Mouse (Mus musculus): ENCODE data around the gene Catsper1. TPM values are rescaled to one million over a fixed set of nuclear protein-coding genes. Genes with fewer than 3 reads are reported as not detected.
A peak's percentile ranks its signal among the peaks of the same experiment; 100 is the strongest.

Catsper1 gene
- polyA plus RNA-seq, 1 experiment: not detected

GRCm38 (mm10) chr19:5388011-5388441 lies 52.5 kb downstream of the Catsper1 start:
- H3K27me3 ChIP-seq (ENCODE audit: control insufficient read depth, insufficient read depth, low read length, poor library complexity, severe bottlenecking): no peaks in the 10 kb centered on the region
- H3K9me3 ChIP-seq (replicated peaks; ENCODE audit: control insufficient read depth, insufficient read depth, low read length, poor library complexity, severe bottlenecking): no peaks in the 10 kb centered on the region
- peak overlapping the region; percentile 92 for H3K4me3 ChIP-seq (ENCODE audit: low read depth, low read length)
- peaks cover 16% of the 10 kb centered on the region for H3K36me3 ChIP-seq (ENCODE audit: control insufficient read depth, insufficient read depth, low read length, poor library complexity, severe bottlenecking)
- H3K9ac ChIP-seq (ENCODE audit: low read depth, poor library complexity, severe bottlenecking): peak overlapping the region; percentile 78
- no peaks in the 10 kb centered on the region for H3K4me1 ChIP-seq (ENCODE audit: control insufficient read depth, insufficient read depth, low read length)
- no peak overlapping the region for H3K27ac ChIP-seq (ENCODE audit: insufficient read depth, low read length)
- TF ChIP-seq CTCF (IDR thresholded peaks at IDR 0.05; ENCODE audit: low read depth, low read length) (no peak), POLR2A (IDR thresholded peaks at IDR 0.05; ENCODE audit: insufficient read depth, low read length) (no peak), EP300 (IDR thresholded peaks at IDR 0.05; ENCODE audit: insufficient read depth, low read depth, low read length) (no peak)

- no peaks in the 10 kb centered on the region for H3K9me3 ChIP-seq (replicated peaks; ENCODE audit: control insufficient read depth, insufficient read depth, low read length, poor library complexity, severe bottlenecking)
- peak within 1 kb of the TSS; percentile 99 for H3K4me3 ChIP-seq (ENCODE audit: low read depth, low read length)
- peak within 1 kb of the TSS; percentile 67 for H3K27ac ChIP-seq (ENCODE audit: insufficient read depth, low read length)
- no peaks in the 10 kb centered on the region for H3K4me1 ChIP-seq (ENCODE audit: control insufficient read depth, insufficient read depth, low read length)
- H3K36me3 ChIP-seq (ENCODE audit: control insufficient read depth, insufficient read depth, low read length, poor library complexity, severe bottlenecking): peaks cover 12% of the 10 kb centered on the region
- H3K9ac ChIP-seq (ENCODE audit: low read depth, poor library complexity, severe bottlenecking): peak within 1 kb of the TSS; percentile 78
- TF ChIP-seq POLR2A (IDR thresholded peaks at IDR 0.05; ENCODE audit: insufficient read depth, low read length): peak; percentile 87
- no peak for TF ChIP-seq EP300 (IDR thresholded peaks at IDR 0.05; ENCODE audit: insufficient read depth, low read depth, low read length)
- no peaks in the 10 kb centered on the region for H3K27me3 ChIP-seq (ENCODE audit: control insufficient read depth, insufficient read depth, low read length, poor library complexity, severe bottlenecking)
These were observed 53.2 kb downstream of the Catsper1 start, which contains the start of gene Sart1 for GRCm38 (mm10) chr19:5388588-5389242. Gene Sart1 (minus strand): TSS chr19:5388703.

- Histone ChIP-seq H3K9ac (ENCODE audit: low read depth, poor library complexity, severe bottlenecking) (peak overlapping the region; percentile 78), H3K4me3 (ENCODE audit: low read depth, low read length) (peak overlapping the region; percentile 99)
- no peak for TF ChIP-seq POLR2A (IDR thresholded peaks at IDR 0.05; ENCODE audit: insufficient read depth, low read length)
- no peak for TF ChIP-seq EP300 (IDR thresholded peaks at IDR 0.05; ENCODE audit: insufficient read depth, low read depth, low read length)
- no peak for TF ChIP-seq CTCF (IDR thresholded peaks at IDR 0.05; ENCODE audit: low read depth, low read length)
These were observed 54.1 kb downstream of the Catsper1 start for GRCm38 (mm10) chr19:5389647-5390046.

GRCm38 (mm10) chr19:5390416-5390815 lies 54.9 kb downstream of the Catsper1 start:
- Histone ChIP-seq H3K9me3 (replicated peaks; ENCODE audit: control insufficient read depth, insufficient read depth, low read length, poor library complexity, severe bottlenecking) (no peaks in the 10 kb centered on the region), H3K27ac (ENCODE audit: insufficient read depth, low read length) (no peak overlapping the region), H3K4me1 (ENCODE audit: control insufficient read depth, insufficient read depth, low read length) (no peaks in the 10 kb centered on the region), H3K27me3 (ENCODE audit: control insufficient read depth, insufficient read depth, low read length, poor library complexity, severe bottlenecking) (no peaks in the 10 kb centered on the region), H3K9ac (ENCODE audit: low read depth, poor library complexity, severe bottlenecking) (peak overlapping the region; percentile 78), H3K4me3 (ENCODE audit: low read depth, low read length) (no peak overlapping the region), H3K36me3 (ENCODE audit: control insufficient read depth, insufficient read depth, low read length, poor library complexity, severe bottlenecking) (no peaks in the 10 kb centered on the region)
- no peak for TF ChIP-seq POLR2A (IDR thresholded peaks at IDR 0.05; ENCODE audit: insufficient read depth, low read length)
- TF ChIP-seq EP300 (IDR thresholded peaks at IDR 0.05; ENCODE audit: insufficient read depth, low read depth, low read length): no peak
- TF ChIP-seq CTCF (IDR thresholded peaks at IDR 0.05; ENCODE audit: low read depth, low read length): no peak

More at GRCm38 (mm10) chr19:5389647-5390046, 54.1 kb downstream of the Catsper1 start:
- Histone ChIP-seq H3K9me3 (replicated peaks; ENCODE audit: control insufficient read depth, insufficient read depth, low read length, poor library complexity, severe bottlenecking) (no peaks in the 10 kb centered on the region), H3K27me3 (ENCODE audit: control insufficient read depth, insufficient read depth, low read length, poor library complexity, severe bottlenecking) (no peaks in the 10 kb centered on the region), H3K36me3 (ENCODE audit: control insufficient read depth, insufficient read depth, low read length, poor library complexity, severe bottlenecking) (peaks cover 3% of the 10 kb centered on the region), H3K4me1 (ENCODE audit: control insufficient read depth, insufficient read depth, low read length) (no peaks in the 10 kb centered on the region), H3K27ac (ENCODE audit: insufficient read depth, low read length) (peak overlapping the region; percentile 54; the same call in 1 of the 2 replicates)

- no peak overlapping the region for H3K27ac ChIP-seq (ENCODE audit: insufficient read depth, low read length)
- no peak overlapping the region for H3K9ac ChIP-seq (ENCODE audit: low read depth, poor library complexity, severe bottlenecking)
- no peaks in the 10 kb centered on the region for H3K4me1 ChIP-seq (ENCODE audit: control insufficient read depth, insufficient read depth, low read length)
- TF ChIP-seq POLR2A (IDR thresholded peaks at IDR 0.05; ENCODE audit: insufficient read depth, low read length) (no peak), EP300 (IDR thresholded peaks at IDR 0.05; ENCODE audit: insufficient read depth, low read depth, low read length) (no peak), CTCF (IDR thresholded peaks at IDR 0.05; ENCODE audit: low read depth, low read length) (no peak)
- no peaks in the 10 kb centered on the region for H3K9me3 ChIP-seq (replicated peaks; ENCODE audit: control insufficient read depth, insufficient read depth, low read length, poor library complexity, severe bottlenecking)
- H3K4me3 ChIP-seq (ENCODE audit: low read depth, low read length): no peak overlapping the region
- H3K36me3 ChIP-seq (ENCODE audit: control insufficient read depth, insufficient read depth, low read length, poor library complexity, severe bottlenecking): no peaks in the 10 kb centered on the region
- no peaks in the 10 kb centered on the region for H3K27me3 ChIP-seq (ENCODE audit: control insufficient read depth, insufficient read depth, low read length, poor library complexity, severe bottlenecking)
These were observed 57.4 kb downstream of the Catsper1 start for GRCm38 (mm10) chr19:5392892-5393291.

Other genes with a start within 250 kb of the Catsper1 start
- 40.6 and 47.3 TPM in 2 replicates for gene Yif1a, start 247.2 kb upstream of the Catsper1 start, polyA plus RNA-seq (2011; ENCODE audit: insufficient read depth, insufficient read length, low read depth, missing spikeins)
- gene Cnih2, start 237.2 kb upstream of the Catsper1 start, polyA plus RNA-seq (2011; ENCODE audit: insufficient read depth, insufficient read length, low read depth, missing spikeins): 3.3 and 3.7 TPM in 2 replicates
- 70.5 and 75.3 TPM in 2 replicates for gene Rab1b, start 228.7 kb upstream of the Catsper1 start, polyA plus RNA-seq (2011; ENCODE audit: insufficient read depth, insufficient read length, low read depth, missing spikeins)
- gene Klc2, start 217.2 kb upstream of the Catsper1 start, polyA plus RNA-seq (2011; ENCODE audit: insufficient read depth, insufficient read length, low read depth, missing spikeins): 24.5 and 24.7 TPM in 2 replicates
- 18.3 and 22.0 TPM in 2 replicates for gene Pacs1, start 62.6 kb upstream of the Catsper1 start, polyA plus RNA-seq (2011; ENCODE audit: insufficient read depth, insufficient read length, low read depth, missing spikeins)
- 179 and 185 TPM in 2 replicates for gene Sf3b2, start 40.3 kb upstream of the Catsper1 start, polyA plus RNA-seq (2011; ENCODE audit: insufficient read depth, insufficient read length, low read depth, missing spikeins)
- 2.5 and 2.9 TPM in 2 replicates for gene Gal3st3, start 37.4 kb upstream of the Catsper1 start, polyA plus RNA-seq (2011; ENCODE audit: insufficient read depth, insufficient read length, low read depth, missing spikeins)
- gene Cst6, start 13.8 kb downstream of the Catsper1 start, polyA plus RNA-seq (2011; ENCODE audit: insufficient read depth, insufficient read length, low read depth, missing spikeins): 0.62 and 1.6 TPM in 2 replicates
- 33.1 and 36.6 TPM in 2 replicates for gene Eif1ad, start 31.0 kb downstream of the Catsper1 start, polyA plus RNA-seq (2011; ENCODE audit: insufficient read depth, insufficient read length, low read depth, missing spikeins)
- gene Banf1, start 31.4 kb downstream of the Catsper1 start, polyA plus RNA-seq (2011; ENCODE audit: insufficient read depth, insufficient read length, low read depth, missing spikeins): 370 and 395 TPM in 2 replicates
- gene Sart1, start 53.0 kb downstream of the Catsper1 start, polyA plus RNA-seq (2011; ENCODE audit: insufficient read depth, insufficient read length, low read depth, missing spikeins): 49.1 and 67.8 TPM in 2 replicates
- 0.49 TPM in 1 of 2 replicates, not detected in the other for gene Tsga10ip, start 66.8 kb downstream of the Catsper1 start, polyA plus RNA-seq (2011; ENCODE audit: insufficient read depth, insufficient read length, low read depth, missing spikeins)
- 138 and 154 TPM in 2 replicates for gene Drap1, start 89.2 kb downstream of the Catsper1 start, polyA plus RNA-seq (2011; ENCODE audit: insufficient read depth, insufficient read length, low read depth, missing spikeins)
- gene AI837181, start 89.4 kb downstream of the Catsper1 start, polyA plus RNA-seq (2011; ENCODE audit: insufficient read depth, insufficient read length, low read depth, missing spikeins): 17.5 and 21.9 TPM in 2 replicates
- 1.3 and 2.3 TPM in 2 replicates for gene Fosl1, start 111.8 kb downstream of the Catsper1 start, polyA plus RNA-seq (2011; ENCODE audit: insufficient read depth, insufficient read length, low read depth, missing spikeins)
- 3.3 and 4.2 TPM in 2 replicates for gene Ccdc85b, start 122.2 kb downstream of the Catsper1 start, polyA plus RNA-seq (2011; ENCODE audit: insufficient read depth, insufficient read length, low read depth, missing spikeins)
- 37.7 and 47.6 TPM in 2 replicates for gene Fibp, start 124.9 kb downstream of the Catsper1 start, polyA plus RNA-seq (2011; ENCODE audit: insufficient read depth, insufficient read length, low read depth, missing spikeins)
- gene Ctsw, start 132.8 kb downstream of the Catsper1 start, polyA plus RNA-seq (2011; ENCODE audit: insufficient read depth, insufficient read length, low read depth, missing spikeins): 1.2 and 1.6 TPM in 2 replicates
- 21.5 and 24.6 TPM in 2 replicates for gene Efemp2, start 138.2 kb downstream of the Catsper1 start, polyA plus RNA-seq (2011; ENCODE audit: insufficient read depth, insufficient read length, low read depth, missing spikeins)
- 14.4 and 19.6 TPM in 2 replicates for gene Mus81, start 152.7 kb downstream of the Catsper1 start, polyA plus RNA-seq (2011; ENCODE audit: insufficient read depth, insufficient read length, low read depth, missing spikeins)
- 878 and 879 TPM in 2 replicates for gene Cfl1, start 154.7 kb downstream of the Catsper1 start, polyA plus RNA-seq (2011; ENCODE audit: insufficient read depth, insufficient read length, low read depth, missing spikeins)
- gene 1700020D05Rik, start 168.0 kb downstream of the Catsper1 start, polyA plus RNA-seq (2011; ENCODE audit: insufficient read depth, insufficient read length, low read depth, missing spikeins): 0.99 and 1.5 TPM in 2 replicates
- 6.4 and 7.7 TPM in 2 replicates for gene Snx32, start 174.8 kb downstream of the Catsper1 start, polyA plus RNA-seq (2011; ENCODE audit: insufficient read depth, insufficient read length, low read depth, missing spikeins)
- gene Ovol1, start 224.9 kb downstream of the Catsper1 start, polyA plus RNA-seq (2011; ENCODE audit: insufficient read depth, insufficient read length, low read depth, missing spikeins): 0.46 and 0.52 TPM in 2 replicates
- gene Ap5b1, start 232.3 kb downstream of the Catsper1 start, polyA plus RNA-seq (2011; ENCODE audit: insufficient read depth, insufficient read length, low read depth, missing spikeins): 1.9 TPM in 2 replicates

All from ES-Bruce4 (cell line).